Mouse (Mus musculus) erythroblast, embryonic 14.5 days (primary cell): Measurements from ENCODE around the gene Ap2a2.

Experiments used
- GATA1 ChIP-seq: IDR thresholded peaks from 2 replicates; pipeline ENCODE4 v1.6.1; 2012; ENCODE audit warnings: low read length, inconsistent platforms, mixed read lengths
- TAL1 ChIP-seq: IDR thresholded peaks from 3 replicates; pipeline ENCODE4 v1.6.1; 2012; ENCODE audit warnings: low read length, inconsistent platforms, mixed read lengths

GRCm38 (mm10) chr7:141642375-141642774, 80.4 kb downstream of the Ap2a2 start:
- no peak for TF ChIP-seq GATA1
- TF ChIP-seq TAL1: no peak
